Mouse (Mus musculus): ENCODE measurements around the gene Sox5. TPM values are rescaled to one million over a fixed set of nuclear protein-coding genes. Genes with fewer than 3 reads are reported as not detected.

The Sox5 gene
- total and polyA plus RNA-seq, 3 experiments = 0.08 to 0.47 (median 0.46) TPM

GRCm38 (mm10) chr6:144716376-144716775, 65.4 kb downstream of the Sox5 start:
- Histone ChIP-seq H3K4me3 (replicated peaks in 1 of 3; ENCODE audit: low read depth in 2 of 3, low read length in 2 of 3, poor library complexity in 1 of 3) (no peak overlapping the region), H3K4me2 (ENCODE audit: insufficient read depth, low read depth, poor library complexity, severe bottlenecking) (no peak overlapping the region), H3K36me3 (replicated peaks in 1 of 2; ENCODE audit: control insufficient read depth in 1 of 2, insufficient read depth in 1 of 2, low read length in 1 of 2) (no peaks in the 10 kb centered on the region), H3K4me1 (ENCODE audit: control insufficient read depth in 1 of 2, insufficient read depth in 2 of 2) (peaks cover 0 to 7% of the 10 kb centered on the region in 2 experiments; a peak in 2 of 4 replicates), H3K27me3 (replicated peaks) (no peaks in the 10 kb centered on the region), H3K9ac (ENCODE audit: insufficient read depth, low read depth) (no peak overlapping the region), H3K27ac (ENCODE audit: insufficient read depth, low read depth) (no peak overlapping the region), H3K79me2 (replicated peaks; ENCODE audit: control insufficient read depth, extremely low read depth, insufficient read depth, poor library complexity, severe bottlenecking) (no peaks in the 10 kb centered on the region), H3K9me3 (replicated peaks; ENCODE audit: low read length) (no peaks in the 10 kb centered on the region)
- TF ChIP-seq NRF1 (IDR thresholded peaks at IDR 0.05; ENCODE audit: low read depth, low read length) (no peak), TBP (conservative IDR thresholded peaks at IDR 0.05; ENCODE audit: low read depth, low read length) (no peak), TCF12 (IDR thresholded peaks at IDR 0.05; ENCODE audit: low read depth, low read length) (no peak)
- DNase-seq (ENCODE audit: extremely low read depth) = no peak
- dilution Hi-C loops (cut with MboI; ENCODE audit: extremely low pct_ligation_motif_present, extremely low pct_unique_long_range_greater_than_20kb, low sequenced_read_pairs) (no loop called here), in situ Hi-C loops (cut with MboI; ENCODE audit: low pct_ligation_motif_present, low pct_unique_long_range_greater_than_20kb, low sequenced_read_pairs) (no loop called here)

DNA sequence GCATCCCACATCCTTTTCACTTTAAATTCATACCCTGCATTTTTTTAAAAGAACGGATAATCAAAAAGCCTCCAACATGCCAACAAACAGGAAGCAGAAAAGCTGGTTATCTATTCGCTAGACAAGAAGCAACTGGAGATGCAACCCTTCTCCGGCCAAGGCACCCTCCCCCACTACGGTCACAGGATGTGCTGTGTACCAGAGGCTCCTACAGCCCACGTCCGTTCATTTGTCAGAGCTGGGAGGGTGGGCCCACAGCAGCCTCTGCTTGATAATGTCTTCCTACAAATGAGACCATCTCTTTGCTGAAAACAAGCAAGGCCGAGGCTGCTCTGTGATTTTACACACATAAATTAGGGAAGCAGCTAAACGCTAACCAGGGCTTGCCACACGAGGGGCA, 69.9 kb downstream of the Sox5 start:
- no peak for DNase-seq (ENCODE audit: extremely low read depth)
- peaks cover 0 to 6% of the 10 kb centered on the region in 2 experiments; a peak in 2 of 4 replicates for H3K4me1 ChIP-seq (ENCODE audit: control insufficient read depth in 1 of 2, insufficient read depth in 2 of 2)
- no peaks in the 10 kb centered on the region for H3K79me2 ChIP-seq (replicated peaks; ENCODE audit: control insufficient read depth, extremely low read depth, insufficient read depth, poor library complexity, severe bottlenecking)
- in situ Hi-C loops (cut with MboI; ENCODE audit: low pct_ligation_motif_present, low pct_unique_long_range_greater_than_20kb, low sequenced_read_pairs) = no loop called here
- H3K4me3 ChIP-seq (replicated peaks in 1 of 3; ENCODE audit: low read depth in 2 of 3, low read length in 2 of 3, poor library complexity in 1 of 3) = no peak overlapping the region
- dilution Hi-C loops (cut with MboI; ENCODE audit: extremely low pct_ligation_motif_present, extremely low pct_unique_long_range_greater_than_20kb, low sequenced_read_pairs) = no loop called here
- TF ChIP-seq MAFK (IDR thresholded peaks at IDR 0.05; ENCODE audit: insufficient replicate concordance, low read length) = no peak
- TF ChIP-seq SMC3 (IDR thresholded peaks at IDR 0.05; ENCODE audit: low read depth, low read length) = no peak
- TF ChIP-seq KAT2A (IDR thresholded peaks at IDR 0.05; ENCODE audit: insufficient replicate concordance, low read length) = no peak
- no peak for TF ChIP-seq HCFC1 (IDR thresholded peaks at IDR 0.05; ENCODE audit: low read depth, low read length)
- TF ChIP-seq POLR2AphosphoS2 (IDR thresholded peaks at IDR 0.05; ENCODE audit: low read depth, low read length) = no peak
- TF ChIP-seq E2F4 (IDR thresholded peaks at IDR 0.05; ENCODE audit: insufficient replicate concordance, low read depth, low read length) = no peak
- no peak for TF ChIP-seq MAX (IDR thresholded peaks at IDR 0.05; ENCODE audit: low read length)
- TF ChIP-seq USF1 (IDR thresholded peaks at IDR 0.05; ENCODE audit: low read depth, low read length) = no peak
- no peak for TF ChIP-seq MEF2A (IDR thresholded peaks at IDR 0.05; ENCODE audit: borderline replicate concordance, low read depth, low read length)
- no peaks in the 10 kb centered on the region for H3K27me3 ChIP-seq (replicated peaks)
- H3K36me3 ChIP-seq (replicated peaks in 1 of 2; ENCODE audit: control insufficient read depth in 1 of 2, insufficient read depth in 1 of 2, low read length in 1 of 2) = no peaks in the 10 kb centered on the region
- no peak overlapping the region for H3K4me2 ChIP-seq (ENCODE audit: insufficient read depth, low read depth, poor library complexity, severe bottlenecking)
- no peak overlapping the region for H3K27ac ChIP-seq (ENCODE audit: insufficient read depth, low read depth)
- no peak overlapping the region for H3K9ac ChIP-seq (ENCODE audit: insufficient read depth, low read depth)
- no peaks in the 10 kb centered on the region for H3K9me3 ChIP-seq (replicated peaks; ENCODE audit: low read length)

DNA sequence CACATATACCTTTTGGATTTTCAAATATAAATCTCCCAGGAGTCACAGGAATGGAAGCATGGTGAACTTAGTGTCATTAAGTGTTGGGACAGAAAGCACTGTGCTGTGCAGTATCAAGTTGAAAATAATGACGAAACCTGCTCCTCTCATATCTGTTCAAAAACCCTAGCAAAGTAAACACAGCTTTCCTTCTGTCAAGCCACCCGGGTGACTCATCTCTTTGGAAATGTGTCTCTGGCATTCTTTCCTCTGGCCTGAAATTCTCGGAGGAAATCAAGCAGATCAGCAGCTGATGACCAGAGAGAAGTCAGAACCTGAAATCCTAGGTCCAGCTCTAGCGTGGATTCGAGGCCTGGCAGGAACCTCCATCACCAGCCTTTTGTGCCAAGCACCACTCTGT, 71.0 kb downstream of the Sox5 start:
- dilution Hi-C loops (cut with MboI; ENCODE audit: extremely low pct_ligation_motif_present, extremely low pct_unique_long_range_greater_than_20kb, low sequenced_read_pairs) (no loop called here), in situ Hi-C loops (cut with MboI; ENCODE audit: low pct_ligation_motif_present, low pct_unique_long_range_greater_than_20kb, low sequenced_read_pairs) (no loop called here)

More for the DNA sequence above, 71.0 kb downstream of the Sox5 start:
- no peak overlapping the region for H3K4me2 ChIP-seq (ENCODE audit: insufficient read depth, low read depth, poor library complexity, severe bottlenecking)
- no peaks in the 10 kb centered on the region for H3K79me2 ChIP-seq (replicated peaks; ENCODE audit: control insufficient read depth, extremely low read depth, insufficient read depth, poor library complexity, severe bottlenecking)
- H3K4me3 ChIP-seq (replicated peaks in 1 of 3; ENCODE audit: low read depth in 2 of 3, low read length in 2 of 3, poor library complexity in 1 of 3) = no peak overlapping the region
- no peaks in the 10 kb centered on the region for H3K27me3 ChIP-seq (replicated peaks)
- H3K4me1 ChIP-seq (ENCODE audit: control insufficient read depth in 1 of 2, insufficient read depth in 2 of 2) = no peaks in the 10 kb centered on the region
- no peak for DNase-seq (ENCODE audit: extremely low read depth)
- no peak overlapping the region for H3K9ac ChIP-seq (ENCODE audit: insufficient read depth, low read depth)
- no peak overlapping the region for H3K27ac ChIP-seq (ENCODE audit: insufficient read depth, low read depth)
- TF ChIP-seq SMC3 (IDR thresholded peaks at IDR 0.05; ENCODE audit: low read depth, low read length) (no peak), POLR2AphosphoS2 (IDR thresholded peaks at IDR 0.05; ENCODE audit: low read depth, low read length) (no peak), TCF12 (IDR thresholded peaks at IDR 0.05; ENCODE audit: low read depth, low read length) (no peak), BHLHE40 (IDR thresholded peaks at IDR 0.05; ENCODE audit: low read depth, low read length) (no peak), IRF4 (IDR thresholded peaks at IDR 0.05; ENCODE audit: low read depth, low read length) (no peak), POLR2A (IDR thresholded peaks at IDR 0.05; ENCODE audit: low read depth, low read length) (no peak), CHD2 (IDR thresholded peaks at IDR 0.05; ENCODE audit: low read length) (no peak), KAT2A (IDR thresholded peaks at IDR 0.05; ENCODE audit: insufficient replicate concordance, low read length) (no peak), CHD1 (IDR thresholded peaks at IDR 0.05; ENCODE audit: low read depth, low read length) (no peak), MYC (IDR thresholded peaks at IDR 0.05; ENCODE audit: low read depth, low read length) (no peak), UBTF (IDR thresholded peaks at IDR 0.05; ENCODE audit: low read depth, low read length) (no peak), HCFC1 (IDR thresholded peaks at IDR 0.05; ENCODE audit: low read depth, low read length) (no peak)
- no peaks in the 10 kb centered on the region for H3K9me3 ChIP-seq (replicated peaks; ENCODE audit: low read length)
- no peaks in the 10 kb centered on the region for H3K36me3 ChIP-seq (replicated peaks in 1 of 2; ENCODE audit: control insufficient read depth in 1 of 2, insufficient read depth in 1 of 2, low read length in 1 of 2)

All from CH12.LX (cell line).